Mouse (Mus musculus) cortical plate, adult 2 months (tissue): ENCODE data around the gene Slc2a1. TPM values are rescaled to one million over a fixed set of nuclear protein-coding genes. Genes with fewer than 3 reads are reported as not detected.

ENCODE experiments used
- H3K27ac ChIP-seq: fragments of 200-500 bp; 2 replicates; pipeline ENCODE4 v1.5.1; 2012; ENCODE audit warnings: low read length, control low read depth, inconsistent platforms; ENCODE audit not compliant: insufficient read depth
- H3K4me1 ChIP-seq: fragments of 200-500 bp; 2 replicates; pipeline ENCODE4 v1.6.1; 2011; ENCODE audit warnings: low read length; ENCODE audit not compliant: control insufficient read depth, insufficient read depth
- H3K4me3 ChIP-seq: fragments of 200-500 bp; 2 replicates; pipeline ENCODE4 v1.5.1; 2011; ENCODE audit warnings: mild to moderate bottlenecking, low read length, control low read depth; ENCODE audit not compliant: insufficient read depth
- CTCF ChIP-seq: fragments of 200-500 bp; IDR thresholded peaks from 2 replicates; pipeline ENCODE4 v1.5.1; 2011; ENCODE audit warnings: mild to moderate bottlenecking, control low read depth, low read length; ENCODE audit not compliant: insufficient read depth; ENCODE audit errors: extremely low read depth
- POLR2A ChIP-seq: fragments of 200-500 bp; IDR thresholded peaks from 2 replicates; pipeline ENCODE4 v1.6.1; 2011; ENCODE audit warnings: mild to moderate bottlenecking, low read length, control low read depth; ENCODE audit not compliant: insufficient read depth; ENCODE audit errors: extremely low read depth
- polyA plus RNA-seq: library from polyadenylated mRNA; depleted of rRNA; stranded (reverse); fragments of >200 nt; gene quantifications from 2 replicates; pipeline ENCODE4 v1.2.3, GENCODE M21; 2012

Slc2a1 gene
- polyA plus RNA-seq, 1 experiment: 112 TPM

GRCm38 (mm10) chr4:119096401-119096800 lies 12.1 kb upstream of the Slc2a1 start:
- Histone ChIP-seq H3K4me3 (no peak overlapping the region), H3K4me1 (peaks cover 6% of the 10 kb centered on the region), H3K27ac (no peak overlapping the region)
- no peak for TF ChIP-seq CTCF
- no peak for TF ChIP-seq POLR2A

GRCm38 (mm10) chr4:119097421-119097820 lies 11.1 kb upstream of the Slc2a1 start:
- no peak for TF ChIP-seq POLR2A
- no peak for TF ChIP-seq CTCF
- Histone ChIP-seq H3K27ac (no peak overlapping the region), H3K4me1 (peaks cover 6% of the 10 kb centered on the region), H3K4me3 (no peak overlapping the region)

GRCm38 (mm10) chr4:119098216-119099210 lies 10.0 kb upstream of the Slc2a1 start:
- no peak overlapping the region for H3K4me3 ChIP-seq
- TF ChIP-seq POLR2A: no peak
- TF ChIP-seq CTCF: no peak

GRCm38 (mm10) chr4:119101392-119101791 lies 7.1 kb upstream of the Slc2a1 start:
- Histone ChIP-seq H3K4me3 (no peak overlapping the region), H3K4me1 (peaks cover 7% of the 10 kb centered on the region), H3K27ac (no peak overlapping the region)
- TF ChIP-seq POLR2A: no peak
- TF ChIP-seq CTCF: no peak

More at GRCm38 (mm10) chr4:119098216-119099210, 10.0 kb upstream of the Slc2a1 start:
- Histone ChIP-seq H3K4me1 (peaks cover 6% of the 10 kb centered on the region), H3K27ac (peak overlapping the region; percentile 11; the same call in 1 of the 2 replicates)

- no peak for TF ChIP-seq CTCF
- TF ChIP-seq POLR2A: 0 out of 2 replicates have a peak, but pooled peaks have one; percentile 18
- no peak overlapping the region for H3K4me3 ChIP-seq
- peak overlapping the region; percentile 22; the same call in 1 of the 2 replicates for H3K27ac ChIP-seq
Observed at GRCm38 (mm10) chr4:119102350-119103126, 6.0 kb upstream of the Slc2a1 start.

GRCm38 (mm10) chr4:119104847-119105246 lies 3.7 kb upstream of the Slc2a1 start:
- Histone ChIP-seq H3K4me1 (0 out of 2 replicates have a peak, but pooled peaks cover 2% of the 10 kb centered on the region), H3K27ac (no peak overlapping the region), H3K4me3 (no peak overlapping the region)
- TF ChIP-seq CTCF (no peak), POLR2A (no peak)

More at GRCm38 (mm10) chr4:119102350-119103126, 6.0 kb upstream of the Slc2a1 start:
- peaks cover 7% of the 10 kb centered on the region for H3K4me1 ChIP-seq

- Histone ChIP-seq H3K4me1 (0 out of 2 replicates have a peak, but pooled peaks cover 2% of the 10 kb centered on the region), H3K4me3 (peak overlapping the region; percentile 20), H3K27ac (peak overlapping the region; percentile 9; the same call in 1 of the 2 replicates)
- TF ChIP-seq POLR2A (peak; percentile 49), CTCF (no peak)
Observed at GRCm38 (mm10) chr4:119105704-119106103, 2.8 kb upstream of the Slc2a1 start.

GRCm38 (mm10) chr4:119107867-119108266 lies 644 bp upstream of the Slc2a1 start:
- H3K4me3 ChIP-seq: peak overlapping the region; percentile 77
- 0 out of 2 replicates have a peak, but pooled peaks cover 2% of the 10 kb centered on the region for H3K4me1 ChIP-seq
- TF ChIP-seq POLR2A (no peak), CTCF (no peak)
- no peak overlapping the region for H3K27ac ChIP-seq

- H3K27ac ChIP-seq: peak overlapping the region; percentile 78
- TF ChIP-seq POLR2A (no peak), CTCF (no peak)
- H3K4me1 ChIP-seq: 0 out of 2 replicates have a peak, but pooled peaks cover 2% of the 10 kb centered on the region
- H3K4me3 ChIP-seq: peak overlapping the region; percentile 77
Observed at GRCm38 (mm10) chr4:119109640-119110039, 1.1 kb downstream of the Slc2a1 start.
